Mouse (Mus musculus): ENCODE data around the gene 9330182L06Rik.

DNA sequence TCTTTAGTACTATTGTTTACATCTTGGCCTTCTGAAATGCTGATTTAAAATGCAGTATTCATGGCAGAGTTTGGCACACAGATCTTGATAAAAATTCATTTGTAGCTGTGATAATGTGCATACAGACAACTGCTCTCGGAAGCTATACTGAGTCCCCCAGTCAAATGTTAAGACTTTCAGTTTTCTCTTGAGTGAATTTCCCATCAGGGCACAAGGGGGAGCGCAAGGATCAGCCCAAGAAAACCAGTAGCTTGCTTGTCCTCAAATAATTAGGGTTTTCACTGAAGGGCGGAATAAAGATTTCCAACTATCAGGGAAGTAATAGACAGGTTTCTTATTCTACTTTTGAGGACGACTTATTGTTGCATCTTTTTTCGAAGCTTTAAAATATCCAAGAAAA, 183.7 kb downstream of the 9330182L06Rik start:
- TF ChIP-seq POLR2A (IDR thresholded peaks at IDR 0.05; ENCODE audit: control insufficient read depth, extremely low read depth, insufficient read depth, low read length, poor library complexity) (no peak), CTCF (IDR thresholded peaks at IDR 0.05; ENCODE audit: borderline replicate concordance, control insufficient read depth, extremely low read depth, insufficient read depth, low read length, poor library complexity) (no peak)

All from thymus, adult 2 months (tissue).